Mouse (Mus musculus): ENCODE measurements around the gene Gtf3c4.
A peak's percentile ranks its signal among the peaks of the same experiment; 100 is the strongest.

Gtf3c4 gene

DNA sequence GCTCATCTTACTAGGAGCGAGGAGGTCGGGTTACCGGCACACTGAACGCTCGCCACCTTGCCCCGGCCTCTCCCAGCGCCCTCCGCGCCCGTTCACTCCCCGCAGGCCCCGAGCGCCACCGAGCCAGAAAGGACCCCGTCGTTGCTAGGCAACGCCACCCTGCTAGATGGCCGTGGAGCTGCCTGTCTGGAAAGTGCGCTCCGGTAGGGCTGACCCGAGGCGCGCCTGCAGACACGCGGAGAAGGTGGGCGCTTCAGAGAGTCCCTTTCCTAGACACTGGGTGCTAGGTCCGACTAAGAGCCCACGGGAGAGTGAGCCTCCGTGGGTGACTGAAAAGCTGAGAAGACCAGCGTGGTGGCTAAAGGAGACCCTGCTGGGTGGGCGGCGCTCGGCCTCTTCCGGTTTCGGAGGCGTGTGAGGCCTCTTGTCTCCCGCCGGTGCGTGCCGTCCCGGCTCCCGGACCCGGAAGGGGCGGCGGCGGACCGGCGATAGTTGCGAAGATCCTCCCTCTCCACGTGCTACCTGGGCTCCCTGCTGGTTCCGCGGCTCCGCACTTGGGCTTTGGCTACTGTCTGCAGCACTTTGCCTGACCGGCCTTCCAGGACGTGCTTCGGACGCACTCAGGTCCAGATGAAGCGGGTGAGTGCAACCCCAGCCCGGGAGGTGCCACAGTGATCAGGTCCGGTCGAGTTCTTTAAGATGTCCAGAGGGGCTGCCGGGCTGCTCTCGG, at the start of gene Gtf3c4, which contains the start of gene Ddx31:
Gene Gtf3c4, minus strand, starts transcription at position 139 of the 730 bp plus-strand sequence.
Gene Ddx31, plus strand, starts transcription at position 185 of the 730 bp plus-strand sequence.
- peak; percentile 92 for DNase-seq (ENCODE audit: low read depth, low spot score)

DNA sequence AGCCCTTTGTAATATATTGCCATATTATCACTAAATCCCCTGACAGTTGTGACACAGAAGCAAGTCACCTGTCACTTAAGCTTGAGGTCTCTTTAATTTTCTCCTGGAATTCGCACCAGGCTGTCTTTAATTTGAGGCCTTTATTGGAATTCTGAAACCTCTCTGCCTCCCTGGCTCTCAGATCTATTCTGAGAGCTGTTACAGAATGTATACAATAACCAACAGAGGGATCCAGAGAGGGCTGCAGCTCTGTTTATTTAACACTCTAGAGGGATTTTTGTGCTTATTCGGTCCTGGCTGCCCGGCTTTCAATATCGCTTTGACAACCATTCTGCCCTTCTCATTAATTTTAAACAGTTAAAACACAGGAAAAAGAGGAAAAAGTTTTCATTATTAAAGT, 44.8 kb upstream of the Gtf3c4 start:
- DNase-seq (ENCODE audit: low read depth, low spot score), result no peak

DNA sequence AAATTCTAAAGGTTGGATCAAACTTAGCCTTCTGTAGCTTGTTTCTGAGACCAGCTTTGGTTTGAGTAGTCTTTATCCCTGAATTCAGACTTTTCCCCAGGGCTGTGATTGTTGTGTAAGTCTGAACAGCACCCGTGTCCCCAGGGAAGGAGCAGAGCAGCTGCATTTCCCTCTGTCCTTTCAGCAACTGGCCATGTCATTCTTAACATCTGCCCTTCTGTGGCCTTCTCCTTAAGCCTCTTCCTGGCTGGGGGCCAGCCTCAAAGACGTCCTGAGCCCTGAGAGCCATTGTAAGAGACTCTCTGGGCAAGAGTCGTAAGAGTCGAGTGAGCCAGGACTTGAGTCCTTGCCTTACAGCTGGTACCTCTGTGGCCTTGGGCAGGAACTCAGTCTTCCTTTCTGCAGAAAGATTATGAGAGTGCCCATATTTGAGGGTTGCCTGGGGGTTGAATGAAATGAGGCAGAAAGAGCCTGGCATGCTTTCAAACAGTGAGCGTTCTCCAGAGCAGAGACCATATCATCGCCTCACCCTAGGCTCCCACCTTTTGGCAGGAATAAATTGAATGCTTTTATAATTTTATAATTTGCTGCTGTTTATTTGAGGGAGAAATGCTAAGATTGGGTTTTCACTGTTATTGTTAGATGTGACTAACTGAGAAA, 42.8 kb upstream of the Gtf3c4 start:
- DNase-seq (ENCODE audit: low read depth, low spot score), result no peak

DNA sequence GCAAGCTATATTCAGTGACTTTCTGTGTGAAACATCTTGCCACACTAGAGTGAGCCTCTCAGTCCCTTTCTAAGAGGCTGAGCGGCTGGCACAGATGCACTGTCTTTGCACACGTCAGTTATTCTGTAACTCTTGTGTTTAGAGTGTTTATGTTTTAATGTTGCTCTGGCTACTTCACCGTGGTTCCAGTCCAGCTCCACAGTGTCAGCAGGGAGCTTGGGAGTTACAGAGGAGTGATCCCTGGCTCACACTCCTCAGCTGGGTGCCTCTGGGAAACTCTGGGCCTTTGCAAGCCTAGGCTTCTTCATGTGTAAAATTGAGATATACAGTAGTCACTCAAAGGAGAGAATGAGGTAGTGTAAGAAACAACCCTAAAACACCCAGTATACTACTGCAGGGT, 41.9 kb upstream of the Gtf3c4 start:
- DNase-seq (ENCODE audit: low read depth, low spot score), result no peak

DNA sequence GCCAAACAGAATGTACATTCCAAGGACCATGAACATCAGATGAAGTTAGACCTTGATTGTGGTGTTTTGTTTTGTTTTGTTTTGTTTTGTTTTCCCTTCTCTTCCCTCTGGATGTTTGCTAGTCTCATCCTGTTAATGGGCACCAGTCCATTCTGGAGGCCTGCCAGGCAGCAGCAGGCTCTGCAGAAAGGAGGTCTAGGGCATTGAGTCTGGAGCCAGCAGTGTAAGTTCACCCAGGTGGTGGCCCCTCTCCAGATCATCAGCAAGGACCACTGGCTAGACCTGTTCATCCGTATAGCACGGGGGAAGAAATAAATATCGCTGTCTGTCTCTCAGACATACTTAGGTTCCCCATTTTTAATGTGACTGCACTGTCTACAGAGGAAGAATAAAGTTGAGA, 41.1 kb upstream of the Gtf3c4 start:
- no peak for DNase-seq (ENCODE audit: low read depth, low spot score)

DNA sequence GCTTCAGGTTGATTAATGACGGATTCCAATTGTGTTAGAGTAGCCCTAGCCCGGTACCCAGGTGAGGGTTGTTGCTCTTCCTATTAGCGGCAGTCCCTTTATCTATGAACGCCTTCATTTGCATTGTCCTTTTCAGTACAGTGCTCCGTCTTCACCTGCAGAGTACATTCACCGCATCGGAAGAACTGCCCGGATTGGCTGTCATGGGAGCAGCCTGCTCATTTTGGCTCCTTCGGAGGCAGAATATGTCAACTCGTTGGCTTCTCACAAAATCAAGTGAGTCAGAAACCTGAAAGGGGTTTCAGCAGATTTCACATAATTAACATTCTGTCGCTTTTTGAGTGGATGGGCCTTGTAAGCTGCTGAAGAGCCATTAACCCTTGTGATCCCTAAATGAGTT, 35.4 kb upstream of the Gtf3c4 start:
- no peak for DNase-seq (ENCODE audit: low read depth, low spot score)

DNA sequence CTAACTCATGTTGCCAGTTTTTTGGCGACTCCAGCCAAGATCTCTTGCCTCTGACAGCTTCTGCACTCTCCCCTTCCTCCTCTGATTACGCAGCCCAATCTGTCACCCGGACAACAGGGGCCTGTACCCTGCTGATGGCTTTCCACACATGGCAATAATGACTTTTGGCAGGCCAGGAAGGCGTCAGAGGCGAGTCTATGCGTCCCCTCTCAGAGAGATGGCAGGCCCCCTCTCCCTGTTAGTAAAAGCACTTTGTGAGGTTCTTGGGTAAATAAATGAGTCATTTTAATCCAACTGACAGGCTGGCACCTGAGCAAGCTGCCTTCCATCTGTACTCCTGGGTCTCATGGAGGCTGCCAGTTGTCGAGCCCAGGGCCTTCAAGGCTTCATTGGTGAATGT, 27.3 kb upstream of the Gtf3c4 start:
- DNase-seq (ENCODE audit: low read depth, low spot score), result no peak

DNA sequence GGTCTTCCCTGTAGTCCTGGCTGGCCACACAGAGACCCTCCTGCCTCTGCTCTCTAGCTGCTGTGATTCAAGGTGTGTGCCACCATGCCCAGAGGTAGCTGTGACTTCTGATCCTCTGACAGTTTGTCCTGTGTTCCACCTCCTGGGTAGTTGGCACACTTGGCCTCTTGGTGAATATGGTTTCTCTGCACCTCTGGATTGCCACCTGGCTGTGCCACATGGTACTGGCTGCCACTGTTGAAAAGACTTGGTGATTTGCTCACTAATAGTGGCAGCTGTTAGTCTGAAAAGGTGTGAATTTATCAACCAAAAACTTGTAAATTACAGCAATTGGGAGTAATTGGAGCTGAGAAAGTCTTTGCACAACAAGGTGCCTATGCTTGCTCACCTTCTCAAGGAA, 23.7 kb upstream of the Gtf3c4 start:
- no peak for DNase-seq (ENCODE audit: low read depth, low spot score)

DNA sequence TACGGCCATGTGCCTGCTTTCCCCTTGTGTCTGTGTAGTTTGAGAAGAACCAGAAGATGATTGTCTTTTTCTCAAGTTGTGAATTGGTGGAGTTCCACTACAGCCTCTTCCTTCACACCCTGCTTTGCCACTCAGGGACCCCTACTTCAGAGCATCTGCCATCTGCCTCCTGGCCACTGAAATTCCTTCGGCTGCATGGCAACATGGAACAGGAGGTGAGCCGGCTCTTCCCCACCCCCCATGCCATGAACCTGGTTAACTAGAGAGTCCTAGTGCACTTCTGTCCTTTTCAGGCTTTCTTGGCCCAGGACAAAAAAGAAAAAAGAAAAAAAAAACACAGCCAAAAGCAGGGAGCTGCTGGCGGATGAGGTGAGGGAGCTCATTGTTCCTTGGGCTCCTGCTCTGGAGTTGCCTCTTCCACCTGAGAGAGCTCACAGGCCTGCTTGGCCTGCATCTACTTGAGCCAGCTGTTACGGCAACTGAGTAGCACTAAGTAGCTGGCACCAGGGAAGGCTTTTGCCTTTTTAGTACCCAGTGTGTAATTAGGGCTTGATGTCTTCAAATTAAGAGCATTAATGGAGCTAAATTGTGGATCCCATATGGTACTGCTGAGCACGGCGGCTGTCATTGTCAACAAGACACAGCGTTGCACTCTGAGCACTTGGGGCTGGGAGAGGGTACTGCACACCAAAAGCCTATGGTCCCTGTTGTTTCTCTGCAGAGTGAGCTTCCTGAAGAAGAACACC, 20.7 kb upstream of the Gtf3c4 start:
- no peak for DNase-seq (ENCODE audit: low read depth, low spot score)

DNA sequence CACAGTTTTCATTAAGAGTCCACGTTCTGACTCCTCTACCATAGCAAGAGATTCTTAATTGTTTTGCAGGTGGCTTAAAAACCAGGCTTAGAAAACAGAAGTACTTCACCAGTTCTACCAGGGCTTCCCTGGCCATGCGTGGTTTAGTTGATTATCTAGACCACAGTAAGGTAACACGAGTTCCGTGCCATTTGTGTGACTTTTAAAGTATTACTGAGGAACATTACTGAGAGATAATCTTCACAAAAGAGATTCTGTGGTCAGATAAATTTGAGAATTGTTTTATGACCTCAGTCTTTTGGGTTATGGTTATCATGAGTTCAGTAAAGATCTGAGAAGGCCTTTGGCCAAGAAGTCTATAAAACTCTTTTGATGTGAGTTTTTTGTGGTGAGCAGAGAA, 19.1 kb upstream of the Gtf3c4 start:
- DNase-seq (ENCODE audit: low read depth, low spot score), result no peak

DNA sequence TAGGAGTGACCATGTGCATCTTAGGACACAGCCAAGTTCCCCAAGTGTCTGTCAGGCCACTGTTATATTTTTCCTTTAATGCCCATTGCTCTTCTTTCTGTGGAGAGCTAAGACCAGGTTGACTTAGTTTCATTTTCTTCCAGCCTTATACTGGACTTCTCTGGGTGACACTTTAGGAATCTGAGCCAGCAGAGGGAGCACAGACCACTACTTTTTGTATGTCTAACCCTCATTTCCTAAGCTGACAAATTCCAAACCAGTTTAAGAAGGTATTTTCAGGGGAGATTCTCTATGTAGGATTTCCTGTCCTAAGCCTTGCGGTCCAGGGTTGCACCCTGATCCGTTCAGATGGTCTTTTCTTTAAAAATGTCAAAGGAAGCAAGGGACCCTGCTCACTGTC, 15.6 kb upstream of the Gtf3c4 start:
- DNase-seq (ENCODE audit: low read depth, low spot score), result no peak

DNA sequence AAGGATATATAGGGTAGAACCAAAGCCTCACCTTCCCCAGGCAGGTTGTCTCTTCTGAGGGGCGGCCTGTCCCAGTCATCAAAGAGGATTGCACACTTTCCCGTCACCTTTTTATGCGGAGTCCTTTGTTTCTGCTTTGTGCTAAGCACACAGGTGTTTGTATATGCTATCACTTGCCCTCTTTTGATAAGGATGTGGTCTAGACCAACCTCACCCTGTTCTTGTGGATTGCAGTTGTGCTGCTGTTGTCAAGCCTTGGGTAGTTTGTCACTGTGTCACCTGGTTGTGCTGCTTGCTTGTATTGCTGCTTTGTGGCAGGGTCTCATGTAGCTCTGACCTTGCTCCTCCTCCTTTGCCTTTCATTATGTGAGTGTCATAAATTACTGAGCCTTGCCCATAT, 12.4 kb upstream of the Gtf3c4 start:
- no peak for DNase-seq (ENCODE audit: low read depth, low spot score)

DNA sequence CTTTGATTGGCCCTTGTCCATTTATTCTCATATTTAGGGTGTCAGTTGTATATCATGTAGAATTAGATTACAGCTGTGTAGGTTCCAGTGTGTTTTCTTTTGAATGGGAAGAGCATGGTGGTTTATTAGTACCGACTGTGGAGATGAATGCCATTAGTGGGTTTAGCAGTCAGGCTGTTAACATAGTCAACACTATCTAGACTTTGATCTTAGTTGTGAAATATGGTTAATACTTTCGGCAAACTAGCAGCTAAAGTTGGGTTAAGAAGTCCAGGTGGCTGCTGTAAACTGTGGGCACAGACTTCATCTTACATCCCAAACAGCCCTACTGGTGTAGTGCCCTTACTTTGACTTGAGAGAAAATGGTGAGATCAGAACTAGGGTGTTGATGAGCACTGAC, 8.7 kb upstream of the Gtf3c4 start:
- DNase-seq (ENCODE audit: low read depth, low spot score), result no peak

DNA sequence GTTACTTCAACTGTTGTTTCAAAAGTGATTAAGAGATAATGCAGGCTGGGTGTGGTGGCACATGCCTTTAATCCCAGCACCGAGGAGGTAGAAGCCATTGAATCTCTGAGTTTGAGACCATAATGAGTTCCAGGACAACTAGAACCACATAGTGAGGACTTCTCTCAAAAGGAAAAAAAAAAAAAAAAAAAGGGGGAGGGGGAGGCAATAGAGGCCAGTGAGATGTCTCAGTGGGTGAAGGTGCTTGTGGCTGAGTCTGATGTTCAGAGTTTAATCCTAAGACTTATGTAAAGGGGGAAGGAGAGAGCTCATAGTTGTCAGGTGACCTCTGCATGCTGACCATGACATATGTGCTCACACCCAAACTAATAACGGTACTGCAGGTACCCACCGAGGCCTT, 1.9 kb upstream of the Gtf3c4 start:
- DNase-seq (ENCODE audit: low read depth, low spot score), result no peak

DNA sequence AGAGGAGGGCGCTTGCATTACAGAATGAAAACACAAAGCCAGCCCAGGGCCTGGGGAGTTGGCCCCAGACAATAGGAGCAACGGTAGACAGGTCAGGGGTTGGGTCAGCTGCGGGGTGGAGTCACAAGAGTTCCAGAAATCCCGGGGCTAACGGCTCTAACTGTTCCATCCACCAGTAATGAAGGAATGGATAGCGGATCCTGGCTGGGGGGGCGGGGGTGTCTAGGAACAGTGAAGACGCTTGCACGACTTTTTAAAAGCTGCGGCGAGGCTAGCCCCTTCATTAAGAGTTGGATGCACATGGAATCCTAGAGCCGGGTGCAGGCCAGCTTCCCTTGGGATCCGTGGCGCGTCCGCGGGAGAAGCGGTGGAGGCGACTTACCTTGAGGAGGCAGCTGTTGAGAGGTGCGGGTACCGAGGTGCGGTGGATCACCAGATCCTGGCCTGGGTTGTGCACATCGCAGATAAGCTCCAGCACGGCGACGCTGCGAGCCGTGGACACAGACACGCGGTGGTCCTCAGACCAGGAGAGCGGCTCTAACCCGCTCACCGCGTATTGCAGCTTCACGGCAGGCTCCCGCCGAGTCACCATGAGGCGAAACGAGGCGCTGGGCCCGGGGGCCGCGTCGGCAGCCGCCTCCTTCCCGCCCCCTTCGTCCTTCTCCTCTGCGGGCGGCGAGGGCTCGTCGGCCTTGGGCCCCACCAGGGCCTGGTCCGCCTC, 499 bp downstream of the Gtf3c4 start:
- DNase-seq (ENCODE audit: low read depth, low spot score), result no peak

DNA sequence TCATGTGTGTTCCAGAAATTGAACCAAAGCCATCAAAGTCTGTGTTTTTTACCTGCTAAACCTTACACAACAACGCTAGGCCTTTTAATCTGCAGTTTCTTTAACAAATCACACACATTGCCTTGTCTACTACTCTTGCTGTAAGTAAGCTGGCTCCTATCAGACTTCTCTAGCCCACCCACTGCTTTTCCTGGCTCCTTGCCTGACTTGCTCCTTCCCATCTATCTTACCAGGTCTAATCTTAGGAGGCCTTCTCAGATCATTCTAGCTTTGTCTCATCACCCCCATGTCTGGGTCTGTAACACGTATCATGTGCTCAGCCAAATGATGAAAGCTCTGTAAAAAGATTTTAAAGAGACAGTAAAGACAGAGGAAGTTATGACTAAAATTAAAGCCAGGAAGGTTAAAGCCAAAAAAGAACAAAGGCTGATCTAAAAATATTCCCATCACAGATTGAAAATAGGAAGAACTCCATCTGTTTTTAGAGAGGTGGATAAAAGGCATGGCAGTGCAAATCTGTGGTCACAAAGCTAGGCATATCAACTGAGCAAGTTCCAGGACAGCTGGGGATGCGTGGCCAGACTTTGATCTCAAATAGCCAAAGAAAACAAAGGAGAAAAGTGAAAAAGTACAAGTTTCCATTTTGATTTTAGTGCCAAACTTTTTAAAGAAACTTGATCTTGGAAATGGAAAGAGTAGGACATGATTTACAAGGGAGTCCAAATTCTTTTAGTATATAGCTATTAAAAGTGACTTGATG, 3.8 kb downstream of the Gtf3c4 start:
- no peak for DNase-seq (ENCODE audit: low read depth, low spot score)

DNA sequence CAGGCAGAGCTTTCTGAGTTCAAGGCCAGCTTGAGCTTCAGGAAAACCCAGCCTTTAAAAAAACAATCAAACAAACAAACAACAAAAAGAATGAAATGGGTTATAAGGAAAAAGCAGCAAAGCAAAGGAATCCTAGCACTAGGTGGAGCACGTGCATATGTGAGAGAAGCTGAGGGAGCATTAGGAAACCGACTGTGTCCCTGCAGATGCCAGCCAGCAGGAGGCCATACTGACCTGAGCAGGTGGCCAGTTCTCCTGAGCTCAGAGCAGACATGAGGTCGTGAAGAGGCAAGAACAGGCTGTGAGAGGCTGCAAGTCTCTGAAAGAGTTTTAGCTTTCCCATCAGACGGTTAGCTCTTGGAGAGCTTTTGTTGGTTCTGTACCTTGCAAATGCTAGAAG, 10.9 kb downstream of the Gtf3c4 start:
- no peak for DNase-seq (ENCODE audit: low read depth, low spot score)

DNA sequence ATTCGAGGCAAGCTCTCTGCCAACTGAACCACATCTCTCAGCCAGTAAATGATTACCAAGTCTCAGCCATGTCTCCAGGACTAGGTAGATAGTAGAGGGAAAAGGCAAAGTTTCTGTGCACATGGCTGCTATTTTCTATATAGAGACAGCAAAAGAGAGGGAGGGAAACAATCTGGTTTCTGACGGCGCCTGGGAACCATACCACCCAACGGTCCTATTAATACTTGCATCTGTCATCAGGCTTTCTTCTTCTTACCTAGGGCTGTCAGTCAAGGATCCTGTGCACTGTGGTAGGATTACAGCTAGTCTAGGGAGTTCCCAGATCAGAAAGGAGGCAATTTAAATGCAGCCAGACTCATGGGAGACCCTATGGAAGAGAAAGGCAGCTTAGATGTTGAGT, 21.3 kb downstream of the Gtf3c4 start:
- DNase-seq (ENCODE audit: low read depth, low spot score), result no peak

DNA sequence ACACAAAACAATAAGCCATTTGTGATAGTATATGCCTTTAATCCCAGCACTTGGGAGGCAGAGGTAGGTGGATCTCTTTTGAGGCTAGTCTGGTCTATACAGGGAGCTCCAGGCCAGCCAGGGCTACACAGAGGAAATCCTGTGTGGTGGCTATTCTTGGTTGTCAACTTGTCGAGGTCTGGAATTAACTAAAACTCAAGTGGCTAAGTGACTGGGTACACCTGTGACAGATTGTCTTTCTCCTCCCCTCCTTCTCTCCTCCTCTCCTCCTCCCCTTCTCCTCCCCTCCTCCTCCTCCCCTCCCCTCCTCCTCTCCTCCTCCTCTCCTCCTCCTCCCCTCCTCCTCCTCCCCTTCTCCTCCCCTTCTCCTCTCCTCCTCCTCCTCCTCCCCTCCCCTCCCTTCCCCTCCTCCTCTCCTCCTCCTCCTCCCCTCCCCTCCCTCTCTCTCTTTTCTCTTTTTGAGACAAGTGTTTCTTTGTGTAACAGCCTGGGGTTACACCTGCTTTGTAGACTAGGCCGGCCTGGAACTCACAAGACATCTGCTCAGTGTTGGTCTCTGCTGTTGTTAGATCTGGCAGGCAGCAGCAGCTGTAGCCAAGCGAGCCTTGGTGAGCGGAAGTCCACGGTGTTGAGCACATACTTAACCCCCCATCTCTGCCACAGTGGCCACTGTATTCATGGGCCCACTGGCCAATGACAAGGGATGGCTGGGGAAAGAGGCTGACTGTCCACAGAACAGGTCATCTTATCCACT, 29.7 kb downstream of the Gtf3c4 start:
- no peak for DNase-seq (ENCODE audit: low read depth, low spot score)

DNA sequence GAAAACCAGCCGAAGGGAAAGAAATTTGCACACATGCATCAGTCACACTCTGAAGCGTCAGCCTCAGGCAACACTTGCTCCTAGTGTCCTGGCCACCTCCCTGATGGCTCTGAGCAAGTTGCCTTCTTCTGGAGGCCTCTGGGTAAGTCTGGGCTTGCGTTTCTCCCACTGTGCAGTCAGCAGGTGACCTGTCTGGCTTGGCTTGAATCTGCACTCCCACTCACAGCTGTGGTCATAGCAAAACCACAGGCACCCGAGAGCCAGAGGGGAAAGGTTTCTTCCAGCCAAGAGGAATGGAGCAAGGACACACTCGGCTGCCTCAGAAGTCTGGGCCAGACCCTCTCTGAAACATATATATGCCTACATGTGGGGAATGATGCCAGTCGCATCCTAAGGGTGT, 31.3 kb downstream of the Gtf3c4 start:
- no peak for DNase-seq (ENCODE audit: low read depth, low spot score)

DNA sequence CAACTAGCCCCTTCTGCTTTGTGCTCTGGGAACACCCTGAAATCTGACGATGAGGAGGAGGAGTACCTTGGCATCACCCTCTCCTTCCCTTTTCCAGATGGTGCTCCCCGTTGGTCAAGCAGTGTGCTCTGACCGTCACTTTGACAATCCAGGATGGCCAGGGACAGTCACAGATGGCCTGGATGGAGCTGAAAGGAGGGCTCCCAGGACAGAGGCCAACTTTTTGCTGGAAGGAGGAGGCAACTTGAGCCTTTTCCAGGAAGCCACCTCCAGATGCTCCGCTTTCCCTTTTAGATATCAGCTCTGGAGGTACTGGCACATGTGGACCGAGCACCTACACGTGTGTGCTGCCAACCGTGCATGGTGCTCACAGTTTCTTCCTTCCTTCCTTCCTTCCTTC, 36.8 kb downstream of the Gtf3c4 start:
- no peak for DNase-seq (ENCODE audit: low read depth, low spot score)
